Mouse (Mus musculus): ENCODE data around the gene Terf2ip. TPM values are rescaled to one million over a fixed set of nuclear protein-coding genes. Genes with fewer than 3 reads are reported as not detected.

Gene Terf2ip
- polyA plus RNA-seq, 1 experiment from 2014 or later = 27.5 TPM

- H3K27ac ChIP-seq = no peak overlapping the region
- H3K4me1 ChIP-seq = peaks cover 6% of the 10 kb centered on the region; the same call in 1 of the 2 replicates
- WGBS = 91% methylated on average over 7 of the region's 7 CpGs
- no peaks in the 10 kb centered on the region for H3K36me3 ChIP-seq (replicated peaks)
- H3K4me3 ChIP-seq = no peak overlapping the region
- DNase-seq (ENCODE audit: extremely low spot score, low spot score) = no peak
- no peaks in the 10 kb centered on the region for H3K27me3 ChIP-seq (ENCODE audit: poor library complexity, severe bottlenecking)
- H3K9me3 ChIP-seq = no peaks in the 10 kb centered on the region
These were observed 18.3 kb downstream of the Terf2ip start for GRCm38 (mm10) chr8:112029455-112029854.

GRCm38 (mm10) chr8:112030663-112031062, 19.5 kb downstream of the Terf2ip start:
- Histone ChIP-seq H3K36me3 (replicated peaks) (no peaks in the 10 kb centered on the region), H3K4me1 (peaks cover 6% of the 10 kb centered on the region; the same call in 1 of the 2 replicates), H3K9me3 (no peaks in the 10 kb centered on the region), H3K27ac (no peak overlapping the region), H3K4me3 (no peak overlapping the region), H3K27me3 (ENCODE audit: poor library complexity, severe bottlenecking) (no peaks in the 10 kb centered on the region)
- no peak for DNase-seq (ENCODE audit: extremely low spot score, low spot score)
- WGBS = 49% methylated on average over 6 of the region's 6 CpGs

- H3K27ac ChIP-seq = no peak overlapping the region
- no peaks in the 10 kb centered on the region for H3K27me3 ChIP-seq (ENCODE audit: poor library complexity, severe bottlenecking)
- no peaks in the 10 kb centered on the region for H3K36me3 ChIP-seq (replicated peaks)
- 0 out of 2 replicates have a peak, but pooled peaks cover 3% of the 10 kb centered on the region for H3K4me1 ChIP-seq
- H3K9me3 ChIP-seq = no peaks in the 10 kb centered on the region
- WGBS = 52% methylated on average over 7 of the region's 7 CpGs
- H3K4me3 ChIP-seq = no peak overlapping the region
- no peak for DNase-seq (ENCODE audit: extremely low spot score, low spot score)
These were observed 21.9 kb downstream of the Terf2ip start for GRCm38 (mm10) chr8:112033071-112033470.

DNA sequence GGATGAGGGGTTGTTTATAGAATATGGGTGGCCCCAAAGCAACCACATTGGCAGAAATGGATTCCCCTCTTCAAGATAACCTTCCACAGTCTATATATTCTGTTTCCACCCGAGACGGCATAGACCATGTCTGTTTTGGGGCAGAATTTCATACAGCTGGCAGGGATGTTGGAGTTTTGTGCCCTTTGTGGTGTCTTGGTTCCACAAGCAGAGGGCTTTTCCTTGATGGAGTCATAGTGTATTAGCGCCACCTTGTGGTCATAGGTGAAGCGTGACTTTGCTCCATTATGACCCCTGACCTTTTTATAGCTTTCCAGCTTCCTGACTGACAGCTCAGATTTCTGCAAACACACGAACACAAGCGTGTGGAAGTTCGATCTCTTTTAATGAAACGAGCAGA, 23.4 kb downstream of the Terf2ip start:
- no peaks in the 10 kb centered on the region for H3K27me3 ChIP-seq (ENCODE audit: poor library complexity, severe bottlenecking)
- DNase-seq (ENCODE audit: extremely low spot score, low spot score) = peak; percentile 61
- H3K4me3 ChIP-seq = no peak overlapping the region
- 0 out of 2 replicates have a peak, but pooled peaks cover 3% of the 10 kb centered on the region for H3K4me1 ChIP-seq
- no peaks in the 10 kb centered on the region for H3K36me3 ChIP-seq (replicated peaks)
- no peaks in the 10 kb centered on the region for H3K9me3 ChIP-seq
- 20% methylated on average over 8 of the region's 8 CpGs for WGBS
- H3K27ac ChIP-seq = no peak overlapping the region

- Histone ChIP-seq H3K36me3 (replicated peaks) (no peaks in the 10 kb centered on the region), H3K27me3 (ENCODE audit: poor library complexity, severe bottlenecking) (no peaks in the 10 kb centered on the region), H3K27ac (no peak overlapping the region), H3K4me3 (no peak overlapping the region), H3K9me3 (no peaks in the 10 kb centered on the region), H3K4me1 (0 out of 2 replicates have a peak, but pooled peaks cover 3% of the 10 kb centered on the region)
- no peak for DNase-seq (ENCODE audit: extremely low spot score, low spot score)
- 86% methylated on average over 18 of the region's 18 CpGs for WGBS
These were observed 26.3 kb downstream of the Terf2ip start for GRCm38 (mm10) chr8:112037521-112037920.

DNA sequence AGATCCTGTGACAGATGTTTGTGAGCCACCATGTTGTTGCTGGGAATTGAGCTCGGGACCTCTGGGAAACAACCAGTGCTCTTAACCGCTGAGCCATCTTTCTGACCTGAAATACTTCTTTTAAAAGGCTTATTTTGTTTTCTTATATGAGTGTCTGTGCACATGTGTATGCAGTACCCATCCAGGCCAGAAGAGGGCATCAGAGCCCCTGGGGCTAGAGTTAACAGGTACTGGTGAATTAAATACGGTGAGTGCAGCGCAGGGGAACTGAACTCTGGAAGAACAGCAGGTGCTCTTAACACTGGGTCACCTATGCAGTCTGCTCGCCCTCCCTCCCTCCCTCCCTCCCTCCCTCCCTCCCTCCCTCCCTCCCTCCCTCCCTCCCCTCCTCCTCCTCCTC, 34.0 kb downstream of the Terf2ip start:
- Histone ChIP-seq H3K9me3 (no peaks in the 10 kb centered on the region), H3K4me3 (no peak overlapping the region), H3K4me1 (no peaks in the 10 kb centered on the region), H3K27me3 (ENCODE audit: poor library complexity, severe bottlenecking) (no peaks in the 10 kb centered on the region), H3K36me3 (replicated peaks) (no peaks in the 10 kb centered on the region), H3K27ac (no peak overlapping the region)
- 91% methylated on average over 5 of the region's 5 CpGs for WGBS
- DNase-seq (ENCODE audit: extremely low spot score, low spot score) = no peak

DNA sequence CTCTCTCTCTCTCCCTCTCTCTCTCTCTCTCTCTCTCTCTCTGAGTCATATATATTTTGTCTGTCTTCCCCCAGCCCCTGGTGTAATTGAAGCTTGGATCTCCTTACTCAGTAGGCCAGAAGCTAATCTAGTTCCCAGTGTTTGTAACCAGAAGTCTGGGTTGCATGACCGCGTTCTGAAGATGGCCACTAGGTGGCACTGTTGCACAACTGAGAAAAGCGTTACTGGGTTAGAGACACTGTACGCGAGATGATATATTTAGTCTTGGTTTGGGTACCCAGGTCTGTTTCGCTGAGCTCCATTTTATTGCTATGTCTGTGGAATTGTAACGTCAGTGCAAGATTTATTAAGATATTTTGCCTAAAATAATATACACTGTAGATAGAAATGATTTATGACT, 34.7 kb downstream of the Terf2ip start:
- H3K4me1 ChIP-seq = no peaks in the 10 kb centered on the region
- H3K27ac ChIP-seq = no peak overlapping the region
- no peaks in the 10 kb centered on the region for H3K36me3 ChIP-seq (replicated peaks)
- 11% methylated on average over 7 of the region's 7 CpGs for WGBS
- DNase-seq (ENCODE audit: extremely low spot score, low spot score) = peak; percentile 80
- no peaks in the 10 kb centered on the region for H3K9me3 ChIP-seq
- H3K4me3 ChIP-seq = no peak overlapping the region
- H3K27me3 ChIP-seq (ENCODE audit: poor library complexity, severe bottlenecking) = no peaks in the 10 kb centered on the region

DNA sequence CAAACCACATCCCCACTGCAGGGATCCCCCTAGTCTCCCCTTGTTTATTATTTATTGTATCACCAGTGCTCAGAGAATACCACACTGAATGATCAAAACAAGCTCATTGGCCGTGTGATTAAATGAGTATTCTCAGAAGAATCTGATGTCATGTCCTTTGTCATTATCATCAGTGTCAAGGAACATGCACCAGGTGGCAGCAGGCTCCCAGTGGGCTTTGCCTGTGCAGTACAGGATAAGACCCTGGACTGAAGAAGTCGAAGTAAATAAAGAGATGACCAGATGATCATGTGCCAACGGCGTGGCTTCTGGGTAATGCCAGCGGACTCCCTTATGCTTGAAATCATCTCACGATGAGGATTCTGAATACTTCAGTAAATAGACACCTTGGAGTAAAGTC, 37.1 kb downstream of the Terf2ip start:
- Histone ChIP-seq H3K27ac (no peak overlapping the region), H3K27me3 (ENCODE audit: poor library complexity, severe bottlenecking) (no peaks in the 10 kb centered on the region), H3K36me3 (replicated peaks) (no peaks in the 10 kb centered on the region), H3K9me3 (no peaks in the 10 kb centered on the region), H3K4me1 (no peaks in the 10 kb centered on the region), H3K4me3 (no peak overlapping the region)
- 83% methylated on average over 6 of the region's 6 CpGs for WGBS
- DNase-seq (ENCODE audit: extremely low spot score, low spot score) = no peak

GRCm38 (mm10) chr8:112049984-112050383, 38.8 kb downstream of the Terf2ip start:
- no peak for DNase-seq (ENCODE audit: extremely low spot score, low spot score)
- H3K9me3 ChIP-seq = no peaks in the 10 kb centered on the region
- H3K4me1 ChIP-seq = no peaks in the 10 kb centered on the region
- no peaks in the 10 kb centered on the region for H3K27me3 ChIP-seq (ENCODE audit: poor library complexity, severe bottlenecking)
- H3K36me3 ChIP-seq (replicated peaks) = no peaks in the 10 kb centered on the region
- WGBS = 81% methylated on average over 6 of the region's 6 CpGs
- H3K27ac ChIP-seq = no peak overlapping the region
- H3K4me3 ChIP-seq = no peak overlapping the region

- H3K9me3 ChIP-seq = no peaks in the 10 kb centered on the region
- 84% methylated on average over 9 of the region's 9 CpGs for WGBS
- H3K36me3 ChIP-seq (replicated peaks) = no peaks in the 10 kb centered on the region
- no peak for DNase-seq (ENCODE audit: extremely low spot score, low spot score)
- H3K4me3 ChIP-seq = no peak overlapping the region
- no peak overlapping the region for H3K27ac ChIP-seq
- no peaks in the 10 kb centered on the region for H3K4me1 ChIP-seq
- no peaks in the 10 kb centered on the region for H3K27me3 ChIP-seq (ENCODE audit: poor library complexity, severe bottlenecking)
These were observed 40.3 kb downstream of the Terf2ip start for GRCm38 (mm10) chr8:112051537-112051936.

GRCm38 (mm10) chr8:112054456-112054855, 43.3 kb downstream of the Terf2ip start:
- Histone ChIP-seq H3K9me3 (no peaks in the 10 kb centered on the region), H3K4me1 (no peaks in the 10 kb centered on the region), H3K27ac (no peak overlapping the region), H3K36me3 (replicated peaks) (no peaks in the 10 kb centered on the region), H3K27me3 (ENCODE audit: poor library complexity, severe bottlenecking) (no peaks in the 10 kb centered on the region), H3K4me3 (no peak overlapping the region)
- no peak for DNase-seq (ENCODE audit: extremely low spot score, low spot score)

- Histone ChIP-seq H3K4me1 (no peaks in the 10 kb centered on the region), H3K4me3 (no peak overlapping the region), H3K36me3 (replicated peaks) (no peaks in the 10 kb centered on the region), H3K27me3 (ENCODE audit: poor library complexity, severe bottlenecking) (no peaks in the 10 kb centered on the region), H3K9me3 (no peaks in the 10 kb centered on the region), H3K27ac (no peak overlapping the region)
- no peak for DNase-seq (ENCODE audit: extremely low spot score, low spot score)
- 45% methylated on average over 4 of the region's 4 CpGs for WGBS
These were observed 50.2 kb downstream of the Terf2ip start for GRCm38 (mm10) chr8:112061372-112061771.
